Mouse (Mus musculus): ENCODE results near the gene Trip6. TPM values are rescaled to one million over a fixed set of nuclear protein-coding genes. Genes with fewer than 3 reads are reported as not detected.
"Not testable (repeated sequence)": the region's sequence is repeated elsewhere in the genome, so short reads cannot be mapped to it uniquely, and the experiment has no call there.

Trip6 gene
- polyA plus RNA-seq, 1 experiment from 2014 or later, result 46.4 TPM

DNA sequence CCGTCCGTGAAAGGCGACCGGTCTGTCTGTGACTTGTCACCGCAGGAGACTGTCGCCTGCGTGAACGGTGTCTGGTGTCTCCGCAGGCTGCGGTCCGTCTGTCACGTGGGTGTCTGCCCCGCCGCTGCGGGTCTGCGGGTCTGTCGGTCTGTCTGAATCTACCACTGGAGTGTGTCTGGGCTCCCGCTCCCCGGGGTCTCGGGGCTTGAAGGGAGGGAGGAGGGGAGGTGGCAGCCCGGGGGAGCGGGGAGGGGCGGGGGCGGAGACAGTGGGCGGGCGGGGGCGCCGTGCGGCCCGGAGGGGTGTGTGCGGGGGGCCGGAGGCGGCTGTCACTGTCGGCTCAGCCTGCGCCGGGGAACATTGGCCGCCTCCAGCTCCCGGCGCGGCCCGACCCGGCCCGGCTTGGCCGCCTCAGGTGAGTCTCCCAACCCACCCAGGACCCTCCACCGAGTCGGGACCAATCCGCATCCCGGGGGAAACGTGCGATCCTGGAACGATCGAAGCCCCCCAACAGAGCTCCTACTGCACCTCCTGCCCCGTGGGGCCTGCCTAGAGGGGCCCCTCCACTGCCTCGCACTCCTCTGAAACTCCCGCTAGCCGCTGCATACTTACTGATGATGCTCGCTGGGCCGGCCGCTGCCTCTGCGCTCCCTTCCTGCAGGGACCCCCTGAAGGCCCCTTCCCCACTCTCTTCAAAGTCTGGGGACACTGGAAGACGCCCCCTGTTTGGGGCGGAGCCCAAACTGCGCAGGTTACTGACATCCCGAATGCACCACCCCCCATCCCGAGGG, 26.1 kb downstream of the Trip6 start:
- Histone ChIP-seq H3K9ac (ENCODE audit: low read length) (peak overlapping the region; percentile 52), H3K36me3 (ENCODE audit: control insufficient read depth, insufficient read depth, low read length) (no peaks in the 10 kb centered on the region), H3K4me2 (replicated peaks; ENCODE audit: low read depth) (peak overlapping the region; percentile 64), H3K4me1 (replicated peaks; ENCODE audit: control insufficient read depth, insufficient read depth) (peaks cover 11% of the 10 kb centered on the region), H3K9me3 (ENCODE audit: control insufficient read depth, low read length) (no peaks in the 10 kb centered on the region), H3K4me3 (ENCODE audit: low read depth, low read length) (peak overlapping the region; percentile 33), H3K27ac (replicated peaks) (no peak overlapping the region), H3K27me3 (ENCODE audit: control insufficient read depth, insufficient read depth, low read length) (no peaks in the 10 kb centered on the region; the same call in 1 of the 2 replicates)
- ATAC-seq (ENCODE audit: low FRiP score, low TSS enrichment) (no peak), DNase-seq (ENCODE audit: low spot score) (no peak)
- TF ChIP-seq EP300 (optimal IDR thresholded peaks at IDR 0.05) (no peak), CTCF (IDR thresholded peaks at IDR 0.05; ENCODE audit: low read depth) (no peak)
- WGBS, result under 1% methylated on average over 61 of the region's 65 CpGs

DNA sequence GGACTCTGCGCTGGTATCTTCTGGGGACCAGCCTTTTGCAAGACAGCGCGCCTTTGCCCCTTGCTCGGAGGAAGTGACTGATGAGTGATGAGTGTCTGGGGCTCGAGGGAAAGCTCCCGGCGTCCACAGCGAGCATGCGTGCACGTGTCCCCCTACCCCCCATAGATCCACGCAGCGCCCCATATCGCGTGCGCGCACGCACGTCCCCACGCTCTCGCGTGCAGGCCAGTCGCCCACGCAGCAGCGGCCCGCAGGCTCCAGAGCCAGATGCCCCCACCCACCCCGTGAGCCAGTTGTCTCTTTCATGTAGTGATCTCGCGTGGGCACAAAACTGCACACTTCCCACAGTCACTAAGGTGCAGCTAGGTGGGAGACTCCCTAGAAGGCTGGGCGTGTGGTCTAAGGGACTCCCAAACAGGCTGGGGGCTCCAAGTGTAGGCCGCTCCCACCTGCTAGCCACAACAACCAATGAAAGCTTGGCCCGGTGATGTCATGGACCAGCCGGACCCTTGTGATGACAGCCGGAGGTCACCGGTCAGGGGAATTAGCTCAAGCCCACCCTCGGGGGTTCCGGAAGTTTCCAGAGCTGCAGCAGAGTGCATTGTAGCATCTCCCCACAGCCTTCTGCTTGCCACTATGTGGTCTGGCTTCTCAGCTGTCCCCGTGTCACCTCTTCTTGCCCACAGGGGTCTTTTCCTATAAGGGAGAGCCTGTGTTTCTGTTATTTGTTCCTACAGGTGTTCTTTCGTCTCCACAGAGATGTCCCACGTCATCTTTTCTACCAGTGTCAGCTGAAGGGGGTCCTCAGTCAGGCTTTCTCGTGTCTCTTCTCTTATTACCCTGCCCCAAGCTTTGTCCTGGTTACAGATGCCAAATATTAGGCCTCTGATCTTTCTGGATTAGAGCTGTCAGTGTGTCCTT, 26.9 kb downstream of the Trip6 start, which contains the start of gene Ache:
Gene Ache (plus strand): TSS at position 488 of the 921 bp plus-strand sequence.
- no peaks in the 10 kb centered on the region for H3K36me3 ChIP-seq (ENCODE audit: control insufficient read depth, insufficient read depth, low read length)
- H3K4me1 ChIP-seq (replicated peaks; ENCODE audit: control insufficient read depth, insufficient read depth), result peaks cover 10% of the 10 kb centered on the region
- peak within 1 kb of the TSS; percentile 64 for H3K4me2 ChIP-seq (replicated peaks; ENCODE audit: low read depth)
- no peaks in the 10 kb centered on the region; the same call in 1 of the 2 replicates for H3K27me3 ChIP-seq (ENCODE audit: control insufficient read depth, insufficient read depth, low read length)
- no peak within 1 kb of the TSS for H3K27ac ChIP-seq (replicated peaks)
- H3K9ac ChIP-seq (ENCODE audit: low read length), result peak within 1 kb of the TSS; percentile 52
- DNase-seq (ENCODE audit: low spot score), result no peak
- ATAC-seq (ENCODE audit: low FRiP score, low TSS enrichment), result no peak
- H3K4me3 ChIP-seq (ENCODE audit: low read depth, low read length), result peak within 1 kb of the TSS; percentile 33
- TF ChIP-seq CTCF (IDR thresholded peaks at IDR 0.05; ENCODE audit: low read depth), result 0 out of 2 replicates have a peak, but pooled peaks have one; percentile 1
- TF ChIP-seq EP300 (optimal IDR thresholded peaks at IDR 0.05), result no peak
- 4% methylated on average over 40 of the region's 40 CpGs for WGBS
- H3K9me3 ChIP-seq (ENCODE audit: control insufficient read depth, low read length), result no peaks in the 10 kb centered on the region

DNA sequence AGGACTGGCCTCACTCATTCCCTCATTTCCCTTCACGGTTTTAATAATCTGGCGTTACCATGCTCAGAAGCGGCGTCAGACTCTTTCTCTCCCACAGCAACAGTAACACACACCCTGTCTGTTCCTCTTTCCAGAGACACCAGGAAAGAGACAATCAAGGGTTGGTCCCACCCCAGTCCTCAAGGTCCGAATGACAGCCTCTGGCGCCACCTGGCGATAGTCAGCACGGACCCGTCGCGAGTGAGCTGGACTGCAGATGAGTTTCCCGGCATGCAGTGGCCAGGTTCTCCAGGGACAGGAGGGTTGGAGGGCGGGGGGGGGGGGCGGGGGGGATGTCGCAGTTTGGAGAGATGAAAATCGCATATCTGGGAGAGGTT, 27.6 kb downstream of the Trip6 start:
- DNase-seq (ENCODE audit: low spot score) (peak; percentile 87), ATAC-seq (ENCODE audit: low FRiP score, low TSS enrichment) (peak; percentile 33; the same call in 1 of the 2 replicates)

DNA sequence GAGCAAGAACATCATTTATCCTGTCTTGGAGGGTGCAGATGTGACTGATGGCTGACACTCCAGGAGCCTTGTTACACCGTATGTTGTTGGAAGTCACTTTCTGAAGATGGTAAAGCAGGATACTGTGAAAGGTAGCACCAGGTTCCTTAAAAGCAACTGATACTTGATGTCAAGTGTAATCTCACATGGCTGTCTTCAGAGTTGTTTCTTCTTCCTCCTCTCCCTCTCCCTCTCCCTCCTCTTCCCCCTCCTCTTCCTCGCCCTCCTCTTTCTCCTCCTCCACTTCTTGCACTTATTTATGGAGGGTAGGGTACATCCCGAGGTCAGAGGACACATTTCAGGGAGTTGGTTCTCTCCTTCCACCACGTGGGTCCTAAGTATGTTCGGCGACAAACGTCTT, 28.2 kb downstream of the Trip6 start:
- H3K9ac ChIP-seq (ENCODE audit: low read length), result no peak overlapping the region
- H3K4me1 ChIP-seq (replicated peaks; ENCODE audit: control insufficient read depth, insufficient read depth), result peaks cover 10% of the 10 kb centered on the region
- H3K4me3 ChIP-seq (ENCODE audit: low read depth, low read length), result no peak overlapping the region
- no peaks in the 10 kb centered on the region; the same call in 1 of the 2 replicates for H3K27me3 ChIP-seq (ENCODE audit: control insufficient read depth, insufficient read depth, low read length)
- H3K4me2 ChIP-seq (replicated peaks; ENCODE audit: low read depth), result no peak overlapping the region
- H3K9me3 ChIP-seq (ENCODE audit: control insufficient read depth, low read length), result no peaks in the 10 kb centered on the region
- TF ChIP-seq CTCF (IDR thresholded peaks at IDR 0.05; ENCODE audit: low read depth), result no peak
- TF ChIP-seq EP300 (optimal IDR thresholded peaks at IDR 0.05), result no peak
- 36% methylated on average over 7 of the region's 7 CpGs for WGBS
- ATAC-seq (ENCODE audit: low FRiP score, low TSS enrichment) (no peak), DNase-seq (ENCODE audit: low spot score) (no peak)
- no peaks in the 10 kb centered on the region for H3K36me3 ChIP-seq (ENCODE audit: control insufficient read depth, insufficient read depth, low read length)
- H3K27ac ChIP-seq (replicated peaks), result no peak overlapping the region

More for the DNA sequence above, 27.6 kb downstream of the Trip6 start:
- Histone ChIP-seq H3K4me3 (ENCODE audit: low read depth, low read length) (peak overlapping the region; percentile 23; the same call in 1 of the 2 replicates), H3K9me3 (ENCODE audit: control insufficient read depth, low read length) (no peaks in the 10 kb centered on the region), H3K4me2 (replicated peaks; ENCODE audit: low read depth) (peak overlapping the region; percentile 54), H3K4me1 (replicated peaks; ENCODE audit: control insufficient read depth, insufficient read depth) (peaks cover 10% of the 10 kb centered on the region), H3K9ac (ENCODE audit: low read length) (no peak overlapping the region), H3K36me3 (ENCODE audit: control insufficient read depth, insufficient read depth, low read length) (no peaks in the 10 kb centered on the region), H3K27ac (replicated peaks) (no peak overlapping the region), H3K27me3 (ENCODE audit: control insufficient read depth, insufficient read depth, low read length) (no peaks in the 10 kb centered on the region; the same call in 1 of the 2 replicates)
- no peak for TF ChIP-seq EP300 (optimal IDR thresholded peaks at IDR 0.05)
- peak; percentile 88 for TF ChIP-seq CTCF (IDR thresholded peaks at IDR 0.05; ENCODE audit: low read depth)
- under 1% methylated on average over 15 of the region's 16 CpGs for WGBS

DNA sequence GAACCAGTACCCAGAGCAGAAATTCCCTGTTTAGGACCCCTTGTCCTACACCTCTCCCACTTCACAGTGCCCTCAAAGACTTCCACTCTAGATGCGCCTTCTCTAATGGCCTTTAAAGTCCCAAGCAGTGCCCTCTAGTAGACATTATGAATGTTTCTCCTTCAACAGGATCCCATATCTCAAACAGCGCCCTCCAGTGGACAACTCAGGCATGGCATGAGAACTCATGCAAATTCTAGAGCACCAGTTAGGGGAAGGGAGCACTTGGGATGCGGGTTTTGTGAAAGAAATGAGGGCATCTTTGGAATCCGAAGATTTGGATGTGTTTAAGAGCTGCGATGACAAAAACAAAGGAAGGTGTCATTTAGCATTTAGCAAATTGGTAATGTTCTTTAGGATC, 29.2 kb downstream of the Trip6 start:
- DNase-seq (ENCODE audit: low spot score) (peak; percentile 69), ATAC-seq (ENCODE audit: low FRiP score, low TSS enrichment) (no peak)
- Histone ChIP-seq H3K27me3 (ENCODE audit: control insufficient read depth, insufficient read depth, low read length) (no peaks in the 10 kb centered on the region; the same call in 1 of the 2 replicates), H3K36me3 (ENCODE audit: control insufficient read depth, insufficient read depth, low read length) (no peaks in the 10 kb centered on the region), H3K27ac (replicated peaks) (no peak overlapping the region), H3K9me3 (ENCODE audit: control insufficient read depth, low read length) (no peaks in the 10 kb centered on the region), H3K4me2 (replicated peaks; ENCODE audit: low read depth) (no peak overlapping the region), H3K9ac (ENCODE audit: low read length) (no peak overlapping the region), H3K4me3 (ENCODE audit: low read depth, low read length) (no peak overlapping the region), H3K4me1 (replicated peaks; ENCODE audit: control insufficient read depth, insufficient read depth) (peaks cover 10% of the 10 kb centered on the region)
- 61% methylated on average over 5 of the region's 5 CpGs for WGBS
- TF ChIP-seq CTCF (IDR thresholded peaks at IDR 0.05; ENCODE audit: low read depth) (peak; percentile 79), EP300 (optimal IDR thresholded peaks at IDR 0.05) (no peak)

DNA sequence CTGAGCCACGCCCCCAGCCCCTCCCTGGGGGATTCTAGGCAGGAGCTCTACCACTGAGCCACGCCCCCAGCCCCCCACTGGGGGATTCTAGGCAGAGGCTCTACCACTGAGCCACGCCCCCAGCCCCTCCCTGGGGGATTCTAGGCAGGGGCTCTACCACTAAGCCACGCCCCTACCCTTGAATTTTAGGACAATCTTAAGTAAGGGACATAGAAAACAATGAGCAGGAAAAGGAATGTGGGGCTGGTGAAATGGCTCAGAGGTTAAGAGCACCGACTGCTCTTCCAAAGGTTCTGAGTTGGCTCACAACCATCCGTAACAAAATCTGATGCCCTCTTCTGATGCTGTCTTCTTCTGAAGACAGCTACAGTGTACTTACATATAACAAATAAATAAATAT, 29.8 kb downstream of the Trip6 start:
- not testable (repeated sequence) for ATAC-seq (ENCODE audit: low FRiP score, low TSS enrichment); H3K9me3 ChIP-seq (ENCODE audit: control insufficient read depth, low read length); H3K27ac ChIP-seq (replicated peaks); H3K4me2 ChIP-seq (replicated peaks; ENCODE audit: low read depth); DNase-seq (ENCODE audit: low spot score); H3K4me3 ChIP-seq (ENCODE audit: low read depth, low read length); H3K36me3 ChIP-seq (ENCODE audit: control insufficient read depth, insufficient read depth, low read length); H3K9ac ChIP-seq (ENCODE audit: low read length); H3K4me1 ChIP-seq (replicated peaks; ENCODE audit: control insufficient read depth, insufficient read depth); H3K27me3 ChIP-seq (ENCODE audit: control insufficient read depth, insufficient read depth, low read length)
- 78% methylated on average over 5 of the region's 6 CpGs for WGBS

Data from stomach, postnatal 0 days (tissue).